Mouse (Mus musculus): ENCODE data around the gene Hoxa3. TPM values are rescaled to one million over a fixed set of nuclear protein-coding genes. Genes with fewer than 3 reads are reported as not detected.

The Hoxa3 gene
- polyA plus RNA-seq, 1 experiment from 2014 or later = 5.6 TPM

DNA sequence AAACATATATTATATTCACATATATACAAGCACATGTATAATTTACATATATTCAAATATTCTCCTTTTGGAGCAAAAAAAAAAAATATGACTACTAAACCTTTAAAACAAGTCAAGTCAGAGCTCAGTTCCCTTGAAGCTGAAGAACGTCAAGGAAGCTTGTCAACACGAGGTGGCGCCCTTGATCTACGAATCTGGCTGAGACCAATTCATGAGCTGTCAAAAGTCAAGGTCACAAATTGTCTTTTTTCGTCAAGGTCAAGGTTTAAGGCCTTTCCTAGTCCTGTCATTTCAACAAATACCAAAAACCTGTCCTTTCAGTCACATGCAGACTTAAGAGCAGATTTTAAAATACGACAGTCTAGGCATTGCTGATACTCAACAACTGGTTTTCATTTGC lies 43.8 kb upstream of the Hoxa3 start:
- peaks cover 12% of the 10 kb centered on the region; the same call in 1 of the 2 replicates for H3K4me1 ChIP-seq (ENCODE audit: control insufficient read depth, insufficient read depth, low read length)
- peaks cover 17% of the 10 kb centered on the region for H3K27me3 ChIP-seq (ENCODE audit: control insufficient read depth, insufficient read depth, low read length)
- H3K9ac ChIP-seq (ENCODE audit: low read length) = 0 out of 2 replicates have a peak overlapping the region, but pooled peaks have one; percentile 27
- H3K9me3 ChIP-seq (ENCODE audit: control insufficient read depth, low read length) = no peaks in the 10 kb centered on the region
- no peak overlapping the region for H3K27ac ChIP-seq (replicated peaks; ENCODE audit: low read depth, low read length)
- 0% methylated on average over 6 of the region's 6 CpGs for WGBS
- ATAC-seq (ENCODE audit: insufficient number of reproducible peaks, low FRiP score, low TSS enrichment, low read depth) = no peak
- peak overlapping the region; percentile 14; the same call in 1 of the 2 replicates for H3K4me2 ChIP-seq (ENCODE audit: low read depth, severe bottlenecking)
- peak; percentile 95 for DNase-seq (ENCODE audit: low spot score)
- peak overlapping the region; percentile 20 for H3K4me3 ChIP-seq (ENCODE audit: low read depth, low read length)
- H3K36me3 ChIP-seq (ENCODE audit: control insufficient read depth, insufficient read depth, low read length) = no peaks in the 10 kb centered on the region

DNA sequence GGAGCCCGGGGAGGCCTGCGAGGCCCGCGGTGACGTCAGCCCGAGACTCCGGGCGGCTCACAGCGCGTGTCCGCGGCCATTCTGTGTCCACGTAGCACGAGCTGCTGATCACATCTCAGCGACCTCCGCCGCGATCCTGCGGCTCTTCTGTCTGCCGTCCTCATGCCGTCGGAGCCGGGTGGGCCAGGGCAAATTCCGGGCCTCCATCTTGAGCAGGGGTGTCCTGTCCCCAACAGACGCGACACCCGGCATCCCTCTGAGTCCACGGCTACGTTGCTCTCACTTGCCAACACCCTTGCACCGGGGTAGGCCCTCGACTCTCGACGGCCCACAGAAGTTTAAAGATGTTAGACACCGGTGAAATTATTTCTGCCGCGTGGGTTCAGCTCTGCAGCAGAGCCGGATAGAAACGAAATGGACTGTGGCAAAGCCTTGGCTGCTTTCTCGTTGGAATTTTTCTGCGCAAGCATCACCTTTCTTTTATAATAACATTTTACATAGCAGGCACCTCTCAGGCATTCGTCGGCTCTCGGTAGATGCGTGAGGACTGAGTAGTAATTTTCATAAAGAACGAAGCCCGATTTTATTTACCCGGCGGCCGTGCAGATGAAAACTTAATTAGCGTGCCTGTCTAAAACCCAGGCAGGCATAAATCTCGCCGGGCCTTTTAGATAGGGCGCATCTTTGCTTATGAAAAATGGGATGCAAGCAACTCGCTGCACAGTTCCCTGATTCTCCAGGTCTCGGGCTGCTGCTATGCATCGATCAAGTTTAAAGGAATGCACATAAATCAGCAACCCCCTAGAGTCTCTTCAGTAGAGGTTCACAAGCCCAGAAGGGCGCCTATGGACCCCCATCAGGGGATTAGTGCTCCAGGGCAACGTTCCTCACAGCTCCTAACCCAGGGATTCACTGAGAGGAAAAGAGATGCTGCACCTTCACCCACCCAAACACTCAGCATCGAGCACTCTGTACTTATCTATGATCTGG lies 40.7 kb upstream of the Hoxa3 start:
- Histone ChIP-seq H3K27ac (replicated peaks; ENCODE audit: low read depth, low read length) (peak overlapping the region; percentile 80), H3K36me3 (ENCODE audit: control insufficient read depth, insufficient read depth, low read length) (no peaks in the 10 kb centered on the region), H3K4me2 (ENCODE audit: low read depth, severe bottlenecking) (peak overlapping the region; percentile 76), H3K27me3 (ENCODE audit: control insufficient read depth, insufficient read depth, low read length) (peaks cover 6% of the 10 kb centered on the region; the same call in 1 of the 2 replicates), H3K4me3 (ENCODE audit: low read depth, low read length) (peak overlapping the region; percentile 42), H3K9me3 (ENCODE audit: control insufficient read depth, low read length) (no peaks in the 10 kb centered on the region), H3K4me1 (ENCODE audit: control insufficient read depth, insufficient read depth, low read length) (peaks cover 10% of the 10 kb centered on the region; the same call in 1 of the 2 replicates), H3K9ac (ENCODE audit: low read length) (peak overlapping the region; percentile 87)
- under 1% methylated on average over 59 of the region's 59 CpGs for WGBS
- DNase-seq (ENCODE audit: low spot score) (peak; percentile 72), ATAC-seq (ENCODE audit: insufficient number of reproducible peaks, low FRiP score, low TSS enrichment, low read depth) (no peak)

DNA sequence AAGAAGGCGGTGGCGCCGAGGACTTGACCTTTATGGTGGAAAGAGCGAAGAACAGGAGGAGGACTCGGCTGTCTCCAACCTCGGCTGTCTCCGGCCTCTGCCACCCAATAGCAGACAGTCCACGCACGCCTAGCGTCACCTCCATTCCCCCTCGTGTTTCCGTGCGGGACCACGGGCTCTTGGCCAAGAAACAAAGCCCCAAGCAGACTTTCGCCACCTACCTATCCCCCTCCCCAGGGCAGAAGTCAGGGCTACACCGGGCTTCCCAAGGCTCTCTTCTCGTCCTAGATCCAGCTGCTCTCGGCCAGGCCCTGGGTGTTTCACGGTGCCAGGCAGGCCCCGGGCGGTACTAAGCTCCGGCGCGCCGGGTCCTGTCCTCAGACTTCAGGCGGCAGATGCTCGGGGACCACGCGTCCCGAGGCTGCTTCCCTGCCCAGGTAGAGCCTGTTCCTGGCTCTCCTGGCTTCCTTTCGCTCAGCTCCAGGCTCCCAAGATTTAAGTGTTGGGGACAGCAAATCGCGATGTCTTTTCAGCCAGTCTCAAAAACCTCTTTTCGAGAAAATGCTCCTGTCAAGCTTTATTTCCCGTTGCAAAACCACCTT lies 39.7 kb upstream of the Hoxa3 start:
- Histone ChIP-seq H3K36me3 (ENCODE audit: control insufficient read depth, insufficient read depth, low read length) (no peaks in the 10 kb centered on the region), H3K4me2 (ENCODE audit: low read depth, severe bottlenecking) (peak overlapping the region; percentile 76), H3K9me3 (ENCODE audit: control insufficient read depth, low read length) (no peaks in the 10 kb centered on the region), H3K27me3 (ENCODE audit: control insufficient read depth, insufficient read depth, low read length) (peaks cover 6% of the 10 kb centered on the region; the same call in 1 of the 2 replicates), H3K9ac (ENCODE audit: low read length) (peak overlapping the region; percentile 87), H3K4me3 (ENCODE audit: low read depth, low read length) (peak overlapping the region; percentile 42), H3K27ac (replicated peaks; ENCODE audit: low read depth, low read length) (peak overlapping the region; percentile 80), H3K4me1 (ENCODE audit: control insufficient read depth, insufficient read depth, low read length) (peaks cover 13% of the 10 kb centered on the region)
- ATAC-seq (ENCODE audit: insufficient number of reproducible peaks, low FRiP score, low TSS enrichment, low read depth) (no peak), DNase-seq (ENCODE audit: low spot score) (peak; percentile 77)
- WGBS = 2% methylated on average over 35 of the region's 35 CpGs

DNA sequence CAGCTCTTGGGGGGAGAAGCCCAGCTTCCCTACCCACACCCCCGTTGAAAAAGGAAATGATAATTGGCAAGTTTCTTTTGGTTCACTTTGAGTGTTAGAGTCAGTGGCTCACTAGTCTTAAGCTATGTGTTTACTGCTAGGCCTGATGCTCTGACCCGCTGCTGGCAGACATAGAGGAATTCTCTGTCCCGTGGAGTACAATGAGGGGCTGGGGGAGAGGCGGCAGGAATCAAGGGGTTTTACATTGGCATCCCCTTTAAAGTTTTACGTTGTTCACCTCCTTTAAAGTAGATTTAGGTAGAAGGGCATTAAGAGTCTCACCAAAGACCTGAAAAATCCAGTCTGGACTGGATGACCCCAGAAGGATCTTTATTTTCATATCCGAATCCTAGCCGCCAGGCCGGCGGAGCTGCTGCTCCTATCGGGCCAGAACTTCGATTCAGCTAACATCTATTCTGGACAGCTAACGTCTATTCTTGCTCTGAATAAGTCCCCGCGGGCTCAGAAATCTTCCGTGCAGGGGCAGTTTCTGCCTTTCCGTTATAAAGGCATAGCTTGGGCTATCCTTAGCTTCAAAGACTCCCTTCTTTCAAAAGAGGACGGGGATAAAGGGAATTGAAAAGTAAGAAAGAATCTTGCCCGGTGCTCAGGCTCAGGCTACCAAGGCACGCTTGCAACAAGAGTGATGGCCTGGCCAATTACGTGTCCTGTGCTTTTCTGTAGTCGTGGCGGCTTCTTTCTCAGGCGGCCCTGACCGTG lies 39.1 kb upstream of the Hoxa3 start:
- peaks cover 13% of the 10 kb centered on the region for H3K4me1 ChIP-seq (ENCODE audit: control insufficient read depth, insufficient read depth, low read length)
- WGBS = 2% methylated on average over 24 of the region's 24 CpGs
- peaks cover 6% of the 10 kb centered on the region; the same call in 1 of the 2 replicates for H3K27me3 ChIP-seq (ENCODE audit: control insufficient read depth, insufficient read depth, low read length)
- H3K36me3 ChIP-seq (ENCODE audit: control insufficient read depth, insufficient read depth, low read length) = no peaks in the 10 kb centered on the region
- H3K27ac ChIP-seq (replicated peaks; ENCODE audit: low read depth, low read length) = peak overlapping the region; percentile 80
- peak overlapping the region; percentile 76 for H3K4me2 ChIP-seq (ENCODE audit: low read depth, severe bottlenecking)
- H3K9me3 ChIP-seq (ENCODE audit: control insufficient read depth, low read length) = no peaks in the 10 kb centered on the region
- peak; percentile 68 for DNase-seq (ENCODE audit: low spot score)
- peak overlapping the region; percentile 87 for H3K9ac ChIP-seq (ENCODE audit: low read length)
- no peak for ATAC-seq (ENCODE audit: insufficient number of reproducible peaks, low FRiP score, low TSS enrichment, low read depth)
- H3K4me3 ChIP-seq (ENCODE audit: low read depth, low read length) = peak overlapping the region; percentile 42

DNA sequence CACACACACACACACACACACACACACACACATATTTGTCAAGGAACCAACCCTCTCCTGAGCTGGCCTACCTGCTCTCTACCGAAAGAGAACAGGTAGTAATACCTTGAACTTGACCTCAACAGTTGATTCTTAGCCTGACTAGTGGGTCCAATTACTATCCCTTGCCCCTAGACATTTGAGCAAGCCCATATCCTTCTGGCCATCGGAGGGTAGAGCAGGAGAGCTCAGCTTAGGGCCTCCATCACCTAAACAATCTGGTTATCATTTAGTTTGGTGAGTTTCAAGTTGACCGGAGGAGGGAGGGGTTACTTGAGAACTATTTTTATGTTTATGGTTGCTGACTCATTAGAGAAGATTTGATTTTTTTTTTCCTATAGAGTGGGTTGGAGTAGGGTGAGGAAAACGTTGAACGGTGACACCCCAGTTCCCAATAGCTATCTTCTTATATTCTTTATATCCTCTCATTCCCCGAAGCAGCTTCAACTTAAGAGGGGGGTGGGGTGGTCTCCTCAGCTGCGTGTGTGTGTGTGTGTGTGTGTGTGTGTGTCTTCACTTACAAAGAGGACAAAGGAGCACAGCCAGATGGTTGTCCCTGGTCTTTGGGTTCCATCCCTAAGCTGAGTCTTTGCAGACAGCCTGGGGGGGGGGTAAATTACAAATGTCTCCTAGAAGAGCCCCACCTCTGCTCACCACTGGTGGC lies 38.2 kb upstream of the Hoxa3 start:
- peak; percentile 50 for DNase-seq (ENCODE audit: low spot score)
- ATAC-seq (ENCODE audit: insufficient number of reproducible peaks, low FRiP score, low TSS enrichment, low read depth) = 0 out of 2 replicates have a peak, but pooled peaks have one; percentile 21
- H3K27ac ChIP-seq (replicated peaks; ENCODE audit: low read depth, low read length) = peak overlapping the region; percentile 80
- H3K27me3 ChIP-seq (ENCODE audit: control insufficient read depth, insufficient read depth, low read length) = peaks cover 6% of the 10 kb centered on the region; the same call in 1 of the 2 replicates
- peak overlapping the region; percentile 76 for H3K4me2 ChIP-seq (ENCODE audit: low read depth, severe bottlenecking)
- H3K9ac ChIP-seq (ENCODE audit: low read length) = peak overlapping the region; percentile 87
- no peaks in the 10 kb centered on the region for H3K36me3 ChIP-seq (ENCODE audit: control insufficient read depth, insufficient read depth, low read length)
- H3K9me3 ChIP-seq (ENCODE audit: control insufficient read depth, low read length) = no peaks in the 10 kb centered on the region
- peak overlapping the region; percentile 42 for H3K4me3 ChIP-seq (ENCODE audit: low read depth, low read length)
- WGBS = 6% methylated on average over 7 of the region's 7 CpGs
- peaks cover 13% of the 10 kb centered on the region for H3K4me1 ChIP-seq (ENCODE audit: control insufficient read depth, insufficient read depth, low read length)

DNA sequence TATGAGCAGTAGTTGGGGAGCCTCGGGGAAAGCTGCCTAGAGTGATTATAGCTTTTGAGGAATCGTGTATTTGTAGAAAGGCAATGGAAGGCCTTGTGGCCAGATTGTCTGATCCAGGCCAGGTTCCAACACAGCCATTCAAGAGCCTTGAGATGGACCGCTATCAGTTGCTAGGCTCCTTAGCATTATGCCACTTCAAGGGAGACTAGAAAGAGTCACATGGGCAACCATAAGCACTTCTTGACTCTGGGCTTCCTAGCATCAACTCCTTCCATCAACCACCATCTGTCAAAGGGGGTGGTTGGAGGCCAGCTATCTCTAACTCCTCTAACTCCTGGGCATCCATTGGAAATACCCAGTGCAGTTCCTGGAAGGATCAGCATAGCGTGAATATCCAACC lies 36.7 kb upstream of the Hoxa3 start:
- H3K36me3 ChIP-seq (ENCODE audit: control insufficient read depth, insufficient read depth, low read length) = no peaks in the 10 kb centered on the region
- 12% methylated on average over 4 of the region's 4 CpGs for WGBS
- DNase-seq (ENCODE audit: low spot score) (peak; percentile 44), ATAC-seq (ENCODE audit: insufficient number of reproducible peaks, low FRiP score, low TSS enrichment, low read depth) (no peak)
- H3K27me3 ChIP-seq (ENCODE audit: control insufficient read depth, insufficient read depth, low read length) = peaks cover 4% of the 10 kb centered on the region; the same call in 1 of the 2 replicates
- H3K9me3 ChIP-seq (ENCODE audit: control insufficient read depth, low read length) = no peaks in the 10 kb centered on the region
- peaks cover 13% of the 10 kb centered on the region for H3K4me1 ChIP-seq (ENCODE audit: control insufficient read depth, insufficient read depth, low read length)
- H3K4me3 ChIP-seq (ENCODE audit: low read depth, low read length) = peak overlapping the region; percentile 99
- peak overlapping the region; percentile 94 for H3K9ac ChIP-seq (ENCODE audit: low read length)
- peak overlapping the region; percentile 83 for H3K4me2 ChIP-seq (ENCODE audit: low read depth, severe bottlenecking)
- peak overlapping the region; percentile 93; the same call in 1 of the 2 replicates for H3K27ac ChIP-seq (replicated peaks; ENCODE audit: low read depth, low read length)

DNA sequence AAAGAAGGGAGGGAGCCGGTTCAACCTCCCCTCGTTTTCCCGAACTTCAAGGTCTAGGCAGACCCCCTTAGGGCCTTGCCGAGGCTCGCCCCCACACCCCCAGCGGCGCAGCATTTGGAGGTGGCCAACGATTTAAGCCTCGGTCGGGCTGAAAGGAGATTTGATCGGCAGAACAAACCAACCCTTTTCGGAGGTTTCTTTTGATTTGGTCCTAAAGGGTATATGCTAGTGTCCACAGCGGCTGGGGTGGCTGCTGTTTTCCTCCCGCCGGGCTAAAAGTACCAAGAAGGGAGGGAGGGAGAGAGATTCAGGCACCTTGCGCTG lies 36.2 kb upstream of the Hoxa3 start:
- Histone ChIP-seq H3K9ac (ENCODE audit: low read length) (peak overlapping the region; percentile 94), H3K27me3 (ENCODE audit: control insufficient read depth, insufficient read depth, low read length) (peaks cover 4% of the 10 kb centered on the region; the same call in 1 of the 2 replicates), H3K4me3 (ENCODE audit: low read depth, low read length) (peak overlapping the region; percentile 99), H3K9me3 (ENCODE audit: control insufficient read depth, low read length) (no peaks in the 10 kb centered on the region), H3K27ac (replicated peaks; ENCODE audit: low read depth, low read length) (peak overlapping the region; percentile 93; the same call in 1 of the 2 replicates), H3K4me2 (ENCODE audit: low read depth, severe bottlenecking) (peak overlapping the region; percentile 83), H3K4me1 (ENCODE audit: control insufficient read depth, insufficient read depth, low read length) (peaks cover 13% of the 10 kb centered on the region), H3K36me3 (ENCODE audit: control insufficient read depth, insufficient read depth, low read length) (no peaks in the 10 kb centered on the region)
- 2% methylated on average over 16 of the region's 16 CpGs for WGBS
- DNase-seq (ENCODE audit: low spot score) (no peak), ATAC-seq (ENCODE audit: insufficient number of reproducible peaks, low FRiP score, low TSS enrichment, low read depth) (no peak)
